Mouse (Mus musculus): ENCODE results near the gene Strc. TPM values are rescaled to one million over a fixed set of nuclear protein-coding genes. Genes with fewer than 3 reads are reported as not detected.

Gene Strc
- polyA plus RNA-seq, 1 experiment from 2014 or later, result not detected

DNA sequence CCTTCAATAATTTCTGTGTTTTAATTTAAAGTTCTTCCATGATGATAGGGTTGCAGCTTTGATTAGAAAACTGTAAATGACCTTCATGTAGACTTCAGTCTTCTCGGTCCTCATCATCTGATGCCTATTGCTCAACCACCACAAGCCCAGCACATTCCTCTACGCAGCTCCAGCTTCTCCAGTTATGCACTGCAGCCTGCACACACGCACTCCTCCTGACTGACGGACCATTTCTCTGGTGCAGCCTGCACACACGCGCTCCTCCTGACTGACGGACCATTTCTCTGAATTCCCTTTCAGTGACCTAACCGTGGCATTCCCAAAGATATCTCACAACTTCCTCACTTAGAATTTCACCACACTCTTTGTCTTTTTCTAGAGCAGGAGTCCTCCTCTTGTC lies 33.8 kb downstream of the Strc start:
- WGBS, result 44% methylated on average over 8 of the region's 8 CpGs
- no peak overlapping the region for H3K9ac ChIP-seq (ENCODE audit: low read depth, low read length)
- ATAC-seq (replicated peaks; ENCODE audit: low FRiP score, low read depth) (no peak), DNase-seq (ENCODE audit: low spot score) (peak; percentile 13)
- H3K36me3 ChIP-seq (ENCODE audit: insufficient read depth, low read length), result no peaks in the 10 kb centered on the region
- H3K4me1 ChIP-seq (replicated peaks; ENCODE audit: insufficient read depth, low read length), result peaks cover 3% of the 10 kb centered on the region; the same call in 1 of the 2 replicates
- no peaks in the 10 kb centered on the region for H3K27me3 ChIP-seq (ENCODE audit: insufficient read depth, low read length)
- H3K4me3 ChIP-seq (replicated peaks; ENCODE audit: low read depth, low read length), result no peak overlapping the region
- no peak overlapping the region for H3K27ac ChIP-seq
- TF ChIP-seq CTCF (IDR thresholded peaks at IDR 0.05; ENCODE audit: low read depth), result no peak
- H3K4me2 ChIP-seq (ENCODE audit: low read length), result no peak overlapping the region
- H3K9me3 ChIP-seq (replicated peaks; ENCODE audit: low read length), result no peaks in the 10 kb centered on the region

DNA sequence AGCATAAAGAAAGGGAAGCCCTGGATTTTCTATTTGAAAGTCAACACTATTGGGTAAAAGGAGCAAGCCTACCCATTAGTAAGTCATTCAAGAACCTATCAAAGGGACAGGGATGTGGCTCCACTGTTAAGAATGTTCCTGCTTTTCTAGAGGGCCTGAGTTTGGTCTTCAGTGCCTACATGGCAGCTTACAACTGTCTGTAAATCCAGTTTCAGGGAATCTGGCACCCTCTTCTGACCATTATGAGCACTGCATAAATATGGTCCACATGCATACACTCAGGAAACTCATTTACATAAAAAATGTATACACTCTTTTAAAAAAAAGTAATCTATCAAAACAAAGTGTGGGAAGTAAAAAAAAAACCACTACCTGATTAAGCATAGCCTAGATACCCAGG lies 47.9 kb downstream of the Strc start:
- Histone ChIP-seq H3K36me3 (ENCODE audit: insufficient read depth, low read length) (no peaks in the 10 kb centered on the region), H3K9ac (ENCODE audit: low read depth, low read length) (no peak overlapping the region), H3K4me2 (ENCODE audit: low read length) (no peak overlapping the region), H3K4me3 (replicated peaks; ENCODE audit: low read depth, low read length) (no peak overlapping the region), H3K9me3 (replicated peaks; ENCODE audit: low read length) (no peaks in the 10 kb centered on the region), H3K27me3 (ENCODE audit: insufficient read depth, low read length) (no peaks in the 10 kb centered on the region), H3K27ac (no peak overlapping the region), H3K4me1 (replicated peaks; ENCODE audit: insufficient read depth, low read length) (no peaks in the 10 kb centered on the region)
- peak; percentile 42 for TF ChIP-seq CTCF (IDR thresholded peaks at IDR 0.05; ENCODE audit: low read depth)
- DNase-seq (ENCODE audit: low spot score) (no peak), ATAC-seq (replicated peaks; ENCODE audit: low FRiP score, low read depth) (no peak)

DNA sequence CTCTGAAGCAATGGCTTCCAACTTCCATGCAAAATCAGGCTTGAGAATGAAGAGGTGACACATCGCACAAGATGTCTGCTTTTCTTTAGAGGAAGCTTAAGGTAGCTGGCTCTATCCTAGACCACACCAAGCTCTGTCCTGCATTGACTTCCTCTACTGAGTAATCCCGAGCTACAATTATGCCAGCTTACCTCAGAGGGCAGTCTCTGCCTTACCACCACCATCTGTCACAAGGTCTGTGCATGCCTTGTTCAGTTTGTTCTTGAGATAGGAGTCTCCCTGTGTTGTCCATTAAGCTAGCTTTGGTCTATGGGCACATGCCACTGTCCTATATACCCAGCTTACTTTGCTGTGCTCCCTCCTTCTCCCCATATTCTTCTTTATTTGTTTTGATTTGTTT lies 57.5 kb downstream of the Strc start:
- no peak for TF ChIP-seq CTCF (IDR thresholded peaks at IDR 0.05; ENCODE audit: low read depth)
- Histone ChIP-seq H3K4me1 (replicated peaks; ENCODE audit: insufficient read depth, low read length) (no peaks in the 10 kb centered on the region), H3K9ac (ENCODE audit: low read depth, low read length) (no peak overlapping the region), H3K4me2 (ENCODE audit: low read length) (no peak overlapping the region), H3K9me3 (replicated peaks; ENCODE audit: low read length) (no peaks in the 10 kb centered on the region), H3K4me3 (replicated peaks; ENCODE audit: low read depth, low read length) (no peak overlapping the region), H3K27me3 (ENCODE audit: insufficient read depth, low read length) (no peaks in the 10 kb centered on the region), H3K27ac (no peak overlapping the region), H3K36me3 (ENCODE audit: insufficient read depth, low read length) (no peaks in the 10 kb centered on the region)
- DNase-seq (ENCODE audit: low spot score), result no peak
- 89% methylated on average over 2 of the region's 2 CpGs for WGBS
- ATAC-seq (replicated peaks; ENCODE audit: low FRiP score, low read depth), result no peak

- H3K4me1 ChIP-seq (replicated peaks; ENCODE audit: insufficient read depth, low read length), result no peaks in the 10 kb centered on the region
- no peak for TF ChIP-seq CTCF (IDR thresholded peaks at IDR 0.05; ENCODE audit: low read depth)
- H3K9me3 ChIP-seq (replicated peaks; ENCODE audit: low read length), result no peaks in the 10 kb centered on the region
- H3K27me3 ChIP-seq (ENCODE audit: insufficient read depth, low read length), result no peaks in the 10 kb centered on the region
- no peak for DNase-seq (ENCODE audit: low spot score)
- WGBS, result 85% methylated on average over 10 of the region's 10 CpGs
- H3K27ac ChIP-seq, result no peak overlapping the region
- no peak overlapping the region for H3K4me3 ChIP-seq (replicated peaks; ENCODE audit: low read depth, low read length)
- no peak overlapping the region for H3K9ac ChIP-seq (ENCODE audit: low read depth, low read length)
- no peak overlapping the region for H3K4me2 ChIP-seq (ENCODE audit: low read length)
- no peak for ATAC-seq (replicated peaks; ENCODE audit: low FRiP score, low read depth)
- H3K36me3 ChIP-seq (ENCODE audit: insufficient read depth, low read length), result no peaks in the 10 kb centered on the region
Observed at GRCm38 (mm10) chr2:121323693-121324470, 63.1 kb downstream of the Strc start.

- H3K4me3 ChIP-seq (replicated peaks; ENCODE audit: low read depth, low read length), result no peak overlapping the region
- H3K9ac ChIP-seq (ENCODE audit: low read depth, low read length), result no peak overlapping the region
- 92% methylated on average over 10 of the region's 10 CpGs for WGBS
- H3K9me3 ChIP-seq (replicated peaks; ENCODE audit: low read length), result no peaks in the 10 kb centered on the region
- no peak for TF ChIP-seq CTCF (IDR thresholded peaks at IDR 0.05; ENCODE audit: low read depth)
- no peak overlapping the region for H3K4me2 ChIP-seq (ENCODE audit: low read length)
- ATAC-seq (replicated peaks; ENCODE audit: low FRiP score, low read depth) (no peak), DNase-seq (ENCODE audit: low spot score) (no peak)
- H3K27me3 ChIP-seq (ENCODE audit: insufficient read depth, low read length), result no peaks in the 10 kb centered on the region
- H3K36me3 ChIP-seq (ENCODE audit: insufficient read depth, low read length), result no peaks in the 10 kb centered on the region
- H3K4me1 ChIP-seq (replicated peaks; ENCODE audit: insufficient read depth, low read length), result no peaks in the 10 kb centered on the region
- no peak overlapping the region for H3K27ac ChIP-seq
Observed at GRCm38 (mm10) chr2:121323041-121323440, 63.9 kb downstream of the Strc start.

DNA sequence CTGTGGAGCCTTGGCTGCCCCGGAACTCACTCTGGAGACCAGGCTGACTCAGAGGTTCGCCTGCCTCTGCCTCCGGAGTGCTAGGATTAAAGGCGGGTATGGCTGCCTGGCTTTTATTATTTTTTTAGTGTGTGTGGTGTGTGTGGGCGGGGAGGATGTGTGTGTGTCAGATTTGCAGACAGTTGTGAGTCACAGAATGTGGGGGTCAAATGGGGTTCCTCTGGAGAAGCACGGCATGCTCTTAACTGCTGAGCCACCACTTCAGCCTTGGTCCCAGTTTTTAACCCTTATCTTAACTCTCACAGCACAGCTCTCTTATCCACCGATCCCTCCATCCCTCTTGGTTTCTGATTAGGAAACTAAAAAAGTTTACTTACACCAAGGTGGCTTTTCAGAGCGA lies 70.7 kb downstream of the Strc start:
- Histone ChIP-seq H3K27ac (no peak overlapping the region), H3K9ac (ENCODE audit: low read depth, low read length) (no peak overlapping the region), H3K9me3 (replicated peaks; ENCODE audit: low read length) (no peaks in the 10 kb centered on the region), H3K36me3 (ENCODE audit: insufficient read depth, low read length) (no peaks in the 10 kb centered on the region), H3K27me3 (ENCODE audit: insufficient read depth, low read length) (no peaks in the 10 kb centered on the region), H3K4me1 (replicated peaks; ENCODE audit: insufficient read depth, low read length) (no peaks in the 10 kb centered on the region), H3K4me2 (ENCODE audit: low read length) (no peak overlapping the region), H3K4me3 (replicated peaks; ENCODE audit: low read depth, low read length) (no peak overlapping the region)
- 67% methylated on average over 8 of the region's 8 CpGs for WGBS
- ATAC-seq (replicated peaks; ENCODE audit: low FRiP score, low read depth) (no peak), DNase-seq (ENCODE audit: low spot score) (no peak)
- TF ChIP-seq CTCF (IDR thresholded peaks at IDR 0.05; ENCODE audit: low read depth), result no peak

Other genes starting within 250 kb of the Strc start
- gene Adal, start 246.7 kb downstream of the Strc start, polyA plus RNA-seq (2015; fragmentation: Nextera tagmentation; extraction: Ambion mirVana), result 21.1 and 21.2 TPM in 2 replicates
- 26.7 and 28.4 TPM in 2 replicates for gene Lcmt2, start 246.5 kb downstream of the Strc start, polyA plus RNA-seq (2015; fragmentation: Nextera tagmentation; extraction: Ambion mirVana)
- gene Tubgcp4, start 216.5 kb downstream of the Strc start, polyA plus RNA-seq (2015; fragmentation: Nextera tagmentation; extraction: Ambion mirVana), result 27.6 and 29.2 TPM in 2 replicates
- 10.6 and 10.8 TPM in 2 replicates for gene Zscan29, start 216.0 kb downstream of the Strc start, polyA plus RNA-seq (2015; fragmentation: Nextera tagmentation; extraction: Ambion mirVana)
- gene Trp53bp1, start 115.8 kb downstream of the Strc start, polyA plus RNA-seq (2015; fragmentation: Nextera tagmentation; extraction: Ambion mirVana), result 24.4 and 24.9 TPM in 2 replicates
- 0.93 and 1.3 TPM in 2 replicates for gene Map1a, start 97.6 kb downstream of the Strc start, polyA plus RNA-seq (2015; fragmentation: Nextera tagmentation; extraction: Ambion mirVana)
- gene Ppip5k1, start 31.8 kb downstream of the Strc start, polyA plus RNA-seq (2015; fragmentation: Nextera tagmentation; extraction: Ambion mirVana), result 13.1 and 14.0 TPM in 2 replicates
- gene Ckmt1, start 29.5 kb downstream of the Strc start, polyA plus RNA-seq (2015; fragmentation: Nextera tagmentation; extraction: Ambion mirVana), result 63.1 and 70.4 TPM in 2 replicates
- 506 and 575 TPM in 2 replicates for gene Pdia3, start 26.6 kb upstream of the Strc start, polyA plus RNA-seq (2015; fragmentation: Nextera tagmentation; extraction: Ambion mirVana)
- 1.7 and 2.4 TPM in 2 replicates for gene Catsper2, start 26.6 kb upstream of the Strc start, polyA plus RNA-seq (2015; fragmentation: Nextera tagmentation; extraction: Ambion mirVana)
- 13.9 and 15.3 TPM in 2 replicates for gene Ell3, start 57.1 kb upstream of the Strc start, polyA plus RNA-seq (2015; fragmentation: Nextera tagmentation; extraction: Ambion mirVana)
- 520 and 562 TPM in 2 replicates for gene Serf2, start 62.0 kb upstream of the Strc start, polyA plus RNA-seq (2015; fragmentation: Nextera tagmentation; extraction: Ambion mirVana)
- 102 and 123 TPM in 2 replicates for gene Hypk, start 66.1 kb upstream of the Strc start, polyA plus RNA-seq (2015; fragmentation: Nextera tagmentation; extraction: Ambion mirVana)
- 0.20 and 0.28 TPM in 2 replicates for gene Serinc4, start 69.6 kb upstream of the Strc start, polyA plus RNA-seq (2015; fragmentation: Nextera tagmentation; extraction: Ambion mirVana)
- 43.2 and 45.8 TPM in 2 replicates for gene Mfap1b, start 86.9 kb upstream of the Strc start, polyA plus RNA-seq (2015; fragmentation: Nextera tagmentation; extraction: Ambion mirVana)
- gene Mfap1a, start 119.5 kb upstream of the Strc start, polyA plus RNA-seq (2015; fragmentation: Nextera tagmentation; extraction: Ambion mirVana), result 16.6 and 18.8 TPM in 2 replicates
- 5.3 and 5.5 TPM in 2 replicates for gene Wdr76, start 119.6 kb upstream of the Strc start, polyA plus RNA-seq (2015; fragmentation: Nextera tagmentation; extraction: Ambion mirVana)

All from kidney, postnatal 0 days (tissue).